Mouse (Mus musculus): ENCODE results near the gene Phf7.

DNA sequence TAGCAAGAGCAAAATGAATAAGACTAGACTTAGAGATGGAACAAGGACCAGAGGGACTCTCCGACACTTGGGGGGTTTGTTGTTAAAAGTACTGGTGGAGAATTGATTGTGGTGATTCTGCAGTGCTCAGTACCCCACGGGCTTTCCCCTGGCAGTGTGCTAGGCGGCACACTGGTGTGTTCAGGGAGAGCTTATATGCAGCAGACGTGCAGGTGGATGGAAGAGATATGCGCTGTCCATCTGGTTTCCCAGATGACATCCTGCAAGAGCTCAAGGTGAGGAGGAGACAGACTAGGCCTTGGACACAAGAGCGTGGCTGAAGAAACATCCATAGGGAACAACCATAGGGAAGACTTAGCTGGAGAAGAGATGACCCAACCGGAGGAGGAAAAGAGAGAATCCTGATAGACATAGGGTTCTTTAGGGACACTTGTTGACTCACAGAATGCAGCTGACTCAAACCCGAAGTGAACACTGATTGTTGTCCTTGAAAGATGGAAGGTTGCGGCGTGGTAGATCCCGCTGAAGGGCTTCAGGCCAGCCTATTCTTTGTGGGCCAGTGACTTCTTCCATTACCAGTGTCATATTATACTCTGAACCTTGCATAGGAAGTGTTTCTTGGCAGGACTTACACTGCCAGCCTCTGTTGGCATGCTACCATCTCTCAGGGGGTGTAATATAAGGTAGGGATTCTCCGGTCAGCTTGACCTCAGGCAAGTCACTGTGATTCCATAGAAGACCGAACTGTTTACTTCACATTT lies 43.9 kb downstream of the Phf7 start:
- no peak for TF ChIP-seq CTCF (IDR thresholded peaks at IDR 0.05; ENCODE audit: extremely low read depth, insufficient read depth, insufficient read length, insufficient replicate concordance)
- no peak for TF ChIP-seq POLR2A (IDR thresholded peaks at IDR 0.05; ENCODE audit: low read depth, low read length)

Measured in spleen, adult 2 months (tissue).